Mouse (Mus musculus) small intestine, adult 2 months (tissue): ENCODE results near the gene Tph1. TPM values are rescaled to one million over a fixed set of nuclear protein-coding genes. Genes with fewer than 3 reads are reported as not detected.

Experiments
- H3K27ac ChIP-seq: fragments of 200-500 bp; 2 replicates; pipeline ENCODE4 v1.5.1; 2012; ENCODE audit warnings: low read depth, low read length, control low read depth, inconsistent platforms; ENCODE audit not compliant: insufficient read depth
- H3K27me3 ChIP-seq: fragments of 200-500 bp; 2 replicates; pipeline ENCODE4 v1.6.1; 2012; ENCODE audit warnings: mild to moderate bottlenecking, moderate library complexity, low read length, inconsistent platforms; ENCODE audit not compliant: control insufficient read depth, insufficient read depth
- H3K36me3 ChIP-seq: fragments of 200-500 bp; 2 replicates; pipeline ENCODE4 v1.6.1; 2012; ENCODE audit warnings: mild to moderate bottlenecking, low read length, control low read depth, inconsistent platforms; ENCODE audit not compliant: control insufficient read depth, insufficient read depth
- H3K4me1 ChIP-seq: fragments of 200-500 bp; 2 replicates; pipeline ENCODE4 v1.6.1; 2012; ENCODE audit warnings: low read length, inconsistent platforms, mixed read lengths; ENCODE audit not compliant: control insufficient read depth, insufficient read depth, insufficient read length
- H3K4me3 ChIP-seq: fragments of 200-500 bp; 2 replicates; pipeline ENCODE4 v1.5.1; 2012; ENCODE audit warnings: low read depth, mild to moderate bottlenecking, control low read depth, inconsistent platforms, low read length, moderate library complexity
- CTCF ChIP-seq: fragments of 200-500 bp; IDR thresholded peaks from 2 replicates; pipeline ENCODE4 v1.5.1; 2012; ENCODE audit warnings: low read depth, mild to moderate bottlenecking, control low read depth, inconsistent platforms, low read length, moderate library complexity, mixed read lengths; ENCODE audit not compliant: insufficient replicate concordance, insufficient read length; ENCODE audit errors: extremely low read depth
- POLR2A ChIP-seq: fragments of 200-500 bp; IDR thresholded peaks from 2 replicates; pipeline ENCODE4 v1.6.1; 2012; ENCODE audit warnings: low read depth, mild to moderate bottlenecking, control low read depth, inconsistent platforms, low read length, moderate library complexity
- WGBS: fragments of 180-500 bp; shearing (Covaris S2); methylation state at CpG from one replicate; pipeline ENCODE4 v1.1.7; 2018; 5-methylcytosine and 5-hydroxymethylcytosine counted together
- polyA plus RNA-seq: library from polyadenylated mRNA; depleted of rRNA; stranded (reverse); fragments of >200 nt; gene quantifications from 2 replicates; pipeline ENCODE4 v1.2.3, GENCODE M21; 2012

Gene Tph1
- polyA plus RNA-seq, 1 experiment, result 1.6 TPM

GRCm38 (mm10) chr7:46648431-46649140, 23.8 kb downstream of the Tph1 start:
- TF ChIP-seq CTCF (no peak), POLR2A (no peak)
- Histone ChIP-seq H3K4me1 (no peaks in the 10 kb centered on the region), H3K36me3 (no peaks in the 10 kb centered on the region), H3K27ac (no peak overlapping the region), H3K27me3 (no peaks in the 10 kb centered on the region), H3K4me3 (no peak overlapping the region)
- 67% methylated on average over 4 of the region's 4 CpGs for WGBS

DNA sequence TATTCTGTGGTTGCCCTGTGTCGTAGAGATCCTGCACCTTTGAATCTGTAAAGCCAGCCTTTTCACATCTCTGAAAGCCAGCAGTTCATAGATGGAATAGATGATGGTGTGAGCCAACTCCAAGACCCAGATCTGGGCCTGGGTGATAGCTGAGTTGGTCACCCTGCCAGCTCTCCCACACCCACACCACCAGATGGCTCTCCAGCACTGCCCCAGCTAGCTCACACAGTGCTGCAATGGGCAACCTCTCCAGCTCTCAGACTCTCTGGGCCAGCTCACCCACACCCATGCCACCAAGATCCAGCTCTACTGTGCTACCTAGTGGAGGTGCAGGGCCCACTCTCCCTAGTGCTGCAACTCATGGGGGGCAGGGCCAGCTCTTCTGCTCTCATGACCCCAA, 29.2 kb downstream of the Tph1 start:
- no peak overlapping the region for H3K27ac ChIP-seq
- no peak overlapping the region for H3K4me3 ChIP-seq
- 78% methylated on average over 1 of the region's 1 CpGs for WGBS
- no peaks in the 10 kb centered on the region for H3K27me3 ChIP-seq
- peaks cover 7% of the 10 kb centered on the region; the same call in 1 of the 2 replicates for H3K4me1 ChIP-seq
- H3K36me3 ChIP-seq, result no peaks in the 10 kb centered on the region
- no peak for TF ChIP-seq POLR2A
- TF ChIP-seq CTCF, result no peak

GRCm38 (mm10) chr7:46640062-46640461, 32.3 kb downstream of the Tph1 start:
- Histone ChIP-seq H3K36me3 (no peaks in the 10 kb centered on the region), H3K4me1 (peaks cover 7% of the 10 kb centered on the region; the same call in 1 of the 2 replicates), H3K4me3 (peak overlapping the region; percentile 76), H3K27me3 (no peaks in the 10 kb centered on the region), H3K27ac (no peak overlapping the region)
- no peak for TF ChIP-seq CTCF
- 9% methylated on average over 17 of the region's 17 CpGs for WGBS

- Histone ChIP-seq H3K4me1 (peaks cover 7% of the 10 kb centered on the region; the same call in 1 of the 2 replicates), H3K27ac (no peak within 1 kb of the TSS), H3K4me3 (peak within 1 kb of the TSS; percentile 76), H3K36me3 (no peaks in the 10 kb centered on the region), H3K27me3 (no peaks in the 10 kb centered on the region)
- peak; percentile 68; the same call in 1 of the 2 replicates for TF ChIP-seq POLR2A
- no peak for TF ChIP-seq CTCF
- WGBS, result under 1% methylated on average over 30 of the region's 30 CpGs
Observed at GRCm38 (mm10) chr7:46639692-46640031, 32.7 kb downstream of the Tph1 start, which contains the start of gene Sergef. Gene Sergef (minus strand): TSS chr7:46639807.

GRCm38 (mm10) chr7:46638889-46639691, 33.2 kb downstream of the Tph1 start:
- 14% methylated on average over 32 of the region's 32 CpGs for WGBS
- H3K27me3 ChIP-seq, result no peaks in the 10 kb centered on the region
- peak overlapping the region; percentile 76 for H3K4me3 ChIP-seq
- H3K36me3 ChIP-seq, result no peaks in the 10 kb centered on the region
- no peak overlapping the region for H3K27ac ChIP-seq
- peaks cover 7% of the 10 kb centered on the region; the same call in 1 of the 2 replicates for H3K4me1 ChIP-seq
- TF ChIP-seq POLR2A, result no peak
- TF ChIP-seq CTCF, result no peak

DNA sequence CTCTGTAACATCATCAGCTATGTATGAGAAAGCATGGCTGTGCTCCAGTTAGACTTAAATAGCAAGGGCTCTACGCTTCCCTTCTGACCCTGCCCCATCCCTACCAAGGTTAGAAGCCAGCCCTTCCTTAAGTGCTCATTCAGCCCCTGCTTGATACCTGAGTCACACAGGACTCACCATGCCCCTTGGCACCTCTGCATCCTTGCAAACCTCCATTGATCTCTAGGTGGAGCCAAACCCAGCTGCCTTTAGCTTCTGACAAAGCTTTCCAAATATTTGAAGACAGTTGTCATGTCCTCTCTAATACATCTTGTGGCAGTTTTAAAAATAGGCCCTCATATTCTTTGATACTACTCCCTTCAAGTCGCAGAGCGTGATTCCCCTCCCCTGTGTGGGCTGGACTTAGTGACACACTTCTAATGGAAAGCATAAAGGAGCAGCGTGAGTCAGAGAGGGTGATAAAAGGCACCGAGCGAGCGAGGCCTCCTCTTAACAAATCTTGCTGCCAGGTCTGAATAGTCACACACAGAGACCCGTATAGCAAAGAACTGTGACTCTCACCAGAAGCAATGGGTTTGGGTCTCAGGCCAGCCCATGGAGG, 43.9 kb downstream of the Tph1 start:
- TF ChIP-seq CTCF (no peak), POLR2A (no peak)
- 83% methylated on average over 8 of the region's 8 CpGs for WGBS
- no peak overlapping the region for H3K27ac ChIP-seq

DNA sequence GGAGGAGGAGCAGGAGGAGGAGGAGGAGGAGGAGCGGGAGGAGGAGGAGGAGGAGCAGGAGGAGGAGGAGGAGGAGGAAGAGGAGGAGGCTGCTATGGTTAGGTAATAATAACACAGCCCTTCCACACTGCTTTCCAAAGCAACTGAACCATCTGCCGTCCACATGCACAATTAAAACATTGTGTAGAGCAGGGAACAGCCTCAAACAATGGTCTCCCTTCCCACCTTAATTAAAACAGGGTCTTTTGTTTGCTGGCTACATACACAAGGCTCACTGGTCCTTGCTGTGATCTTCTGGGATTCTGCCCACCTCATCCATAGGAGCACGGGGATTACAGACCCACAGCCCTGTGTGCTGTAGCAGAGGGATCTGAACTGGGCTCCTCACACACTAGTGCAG, 48.4 kb downstream of the Tph1 start:
- no peaks in the 10 kb centered on the region for H3K27me3 ChIP-seq
- H3K36me3 ChIP-seq, result peaks cover 2% of the 10 kb centered on the region; the same call in 1 of the 2 replicates
- H3K4me3 ChIP-seq, result no peak overlapping the region
- TF ChIP-seq POLR2A, result no peak
- TF ChIP-seq CTCF, result no peak
- no peaks in the 10 kb centered on the region for H3K4me1 ChIP-seq
- H3K27ac ChIP-seq, result no peak overlapping the region
- 78% methylated on average over 2 of the region's 3 CpGs for WGBS

More for the DNA sequence above, 43.9 kb downstream of the Tph1 start:
- Histone ChIP-seq H3K27me3 (no peaks in the 10 kb centered on the region), H3K4me3 (no peak overlapping the region), H3K36me3 (peaks cover 10% of the 10 kb centered on the region; the same call in 1 of the 2 replicates), H3K4me1 (no peaks in the 10 kb centered on the region)
